Mouse (Mus musculus) c-Kit-positive CD71-positive TER-119-negative erythroid progenitor cells, embryonic 14.5 days (primary cell): ENCODE results near the gene Cpt1a.

Source experiments
- DNase-seq: peaks from one replicate; pipeline ENCODE4 v3.0.0-alpha.2; 2013; ENCODE audit warnings: low read depth

Cpt1a gene

GRCm38 (mm10) chr19:3325771-3326478 lies 3.8 kb downstream of the Cpt1a start:
- DNase-seq = no peak

DNA sequence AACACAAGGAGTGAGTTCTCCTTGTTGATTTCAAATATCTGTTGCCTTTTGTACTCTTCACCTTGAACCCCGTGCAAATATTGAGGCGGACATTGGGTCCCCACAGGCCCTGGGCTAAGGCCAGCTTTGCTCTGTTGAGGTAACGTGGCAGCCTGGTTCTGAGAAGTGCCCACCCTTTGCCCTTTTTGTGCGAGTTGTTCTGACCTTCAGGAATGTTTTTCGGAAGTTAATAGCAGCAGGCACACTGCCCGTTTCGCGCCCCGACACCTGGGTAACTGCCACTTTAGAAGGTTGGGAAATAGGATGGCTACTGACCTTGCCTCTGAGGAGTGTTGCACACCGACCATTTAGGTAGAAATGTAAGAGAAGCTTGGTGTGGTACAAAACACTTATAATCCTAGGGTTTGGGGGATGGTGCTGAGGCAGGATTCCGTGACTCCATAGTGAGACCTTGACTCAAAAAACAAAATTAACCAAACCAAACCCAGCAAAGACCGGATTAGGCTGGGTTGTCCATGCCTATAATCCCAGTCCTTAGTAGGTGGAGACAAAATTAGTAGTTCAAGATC lies 4.4 kb downstream of the Cpt1a start:
- no peak for DNase-seq

DNA sequence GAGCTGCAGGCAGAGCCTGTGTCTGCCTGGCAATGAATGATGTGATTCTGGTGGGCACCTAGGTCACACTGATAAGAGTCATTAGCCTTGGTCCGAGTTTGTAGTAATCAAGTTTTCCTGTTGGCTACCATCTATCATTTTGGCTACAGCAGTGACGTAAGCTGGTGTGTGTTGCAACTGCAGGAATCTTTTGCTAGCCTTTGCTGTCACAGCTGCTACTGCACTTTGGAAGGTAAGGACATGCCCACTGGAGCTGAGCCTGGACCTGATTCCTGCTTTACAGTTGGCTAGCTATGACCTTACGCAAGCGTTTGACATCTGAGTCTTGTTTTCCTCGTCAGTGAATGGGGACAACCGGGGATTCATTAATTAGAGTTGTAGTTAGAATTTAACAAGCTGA lies 11.1 kb downstream of the Cpt1a start:
- DNase-seq = no peak

DNA sequence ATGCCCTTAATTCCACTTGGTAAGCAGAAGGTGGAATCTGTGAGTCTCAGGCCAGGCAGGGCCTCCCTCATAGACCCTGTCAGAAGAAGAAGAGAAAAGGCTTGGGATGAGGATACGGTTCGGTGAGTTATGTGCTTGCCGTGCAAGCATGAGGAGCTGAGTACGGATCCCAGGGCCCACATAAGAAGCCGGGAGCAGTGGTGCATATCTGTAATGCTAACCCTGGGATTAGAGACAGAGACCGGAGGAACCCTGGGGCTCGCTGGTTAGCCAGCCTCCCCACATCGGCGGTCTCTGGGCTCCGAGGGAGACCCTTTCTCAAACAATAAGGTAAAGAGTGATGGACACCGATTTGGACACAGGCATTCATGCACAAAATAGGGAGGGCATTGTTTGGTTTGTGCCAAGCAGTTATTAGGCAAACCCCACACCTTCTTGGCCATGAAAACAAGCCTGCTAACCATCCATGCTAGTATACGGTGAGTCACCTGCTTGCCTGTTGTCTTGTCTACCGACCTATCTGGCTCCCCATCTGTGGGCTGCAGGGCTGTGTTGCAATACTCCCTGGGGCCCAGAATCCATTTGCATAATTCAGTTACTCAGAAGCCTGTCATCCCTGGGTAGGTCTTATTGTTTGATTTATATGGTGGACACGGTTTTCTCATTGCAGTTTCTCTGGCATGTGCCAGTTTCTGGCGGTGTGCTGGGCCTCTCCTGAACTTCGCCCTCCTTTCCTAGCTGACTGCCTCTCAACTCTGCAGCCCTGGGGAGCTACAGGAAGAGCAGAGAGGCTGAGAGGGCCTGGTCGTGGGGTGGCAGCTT lies 11.8 kb downstream of the Cpt1a start:
- DNase-seq = no peak

- DNase-seq = no peak
Measured at GRCm38 (mm10) chr19:3334550-3334949, 12.4 kb downstream of the Cpt1a start.

DNA sequence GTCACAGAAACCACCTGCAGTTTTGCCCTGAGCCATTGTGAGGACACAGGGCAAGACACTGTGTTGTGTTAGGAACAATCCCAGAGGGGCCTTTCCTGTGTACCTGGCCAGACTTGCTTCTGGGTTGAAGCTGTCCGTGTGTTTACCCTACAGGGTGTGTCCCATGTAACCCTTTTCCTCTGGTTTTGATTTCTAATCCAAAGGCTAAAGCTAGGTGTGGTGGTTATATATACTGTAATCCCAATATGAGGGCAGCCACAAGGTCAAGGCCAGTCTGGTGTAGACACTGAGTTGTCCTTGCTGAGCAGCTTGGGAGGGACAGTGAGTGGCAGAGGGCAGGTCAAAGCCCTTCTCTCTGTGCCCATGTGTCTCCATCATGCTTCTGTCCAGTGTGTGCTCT lies 13.8 kb downstream of the Cpt1a start:
- DNase-seq = no peak

- no peak for DNase-seq
Measured at GRCm38 (mm10) chr19:3336485-3337255, 14.5 kb downstream of the Cpt1a start.

- no peak for DNase-seq
Measured at GRCm38 (mm10) chr19:3339187-3339586, 17.1 kb downstream of the Cpt1a start.

DNA sequence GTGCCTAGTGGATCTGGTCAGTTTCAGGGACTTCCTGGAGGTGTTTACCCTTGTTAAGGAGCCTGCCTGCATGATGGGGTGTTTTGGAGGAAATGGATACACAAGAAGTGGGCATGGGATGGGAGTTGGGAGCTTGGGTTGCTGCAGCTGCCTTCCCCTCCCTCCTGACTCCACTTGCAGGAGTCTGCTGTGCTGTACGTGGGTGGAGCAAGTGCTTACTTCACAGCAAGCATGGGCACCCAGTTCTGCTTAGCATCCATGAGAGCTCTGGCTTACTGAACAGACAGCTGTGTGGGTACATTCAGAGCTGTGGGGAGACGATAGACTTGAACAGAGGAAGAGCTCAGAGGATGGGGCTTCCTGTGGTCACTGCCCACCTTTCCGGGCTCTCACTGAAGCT lies 18.9 kb downstream of the Cpt1a start:
- no peak for DNase-seq

- no peak for DNase-seq
Measured at GRCm38 (mm10) chr19:3343929-3344328, 21.8 kb downstream of the Cpt1a start.

DNA sequence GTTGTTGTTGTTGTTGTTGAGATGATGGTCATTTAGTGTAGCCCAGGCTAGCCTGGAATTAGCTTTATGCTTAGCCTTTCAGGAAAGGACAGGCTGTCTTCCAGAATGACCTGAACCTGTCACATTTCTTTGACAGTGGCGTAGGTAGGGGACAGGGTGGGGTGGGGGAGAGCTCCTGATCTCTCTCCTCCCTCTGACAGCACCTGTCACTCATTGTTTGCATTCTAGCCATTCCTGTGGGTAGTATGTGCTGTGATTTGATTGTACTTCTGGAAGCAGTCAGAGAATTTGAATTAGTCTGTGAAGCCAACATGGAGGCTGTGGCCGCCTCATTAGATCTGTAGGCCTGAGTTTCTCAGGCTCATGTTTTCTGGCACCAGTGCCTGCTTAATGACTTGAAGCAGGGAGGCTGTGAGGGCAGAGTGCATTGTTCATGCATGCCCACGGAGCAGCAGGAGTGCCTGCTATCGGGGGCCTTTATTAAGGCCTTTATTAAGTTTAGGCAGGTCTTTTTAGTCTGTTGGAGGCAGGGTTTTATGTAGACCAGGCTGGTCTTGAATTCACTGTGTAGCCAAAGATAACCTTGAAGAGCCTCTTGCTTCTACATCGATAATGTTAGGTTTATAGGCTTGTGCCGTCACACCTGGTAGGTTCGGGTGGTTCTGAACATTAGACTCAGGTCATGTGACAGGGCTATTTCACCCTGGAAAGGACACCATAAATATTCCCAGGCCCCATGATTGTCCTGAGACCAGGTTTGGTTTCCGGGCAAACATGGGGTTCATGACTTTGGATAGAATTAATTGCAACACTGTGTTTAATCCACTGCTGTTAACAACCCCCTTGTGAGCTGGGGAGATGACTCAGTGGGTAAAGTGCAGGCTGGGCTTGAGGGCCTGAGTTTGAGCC lies 22.8 kb downstream of the Cpt1a start:
- no peak for DNase-seq

DNA sequence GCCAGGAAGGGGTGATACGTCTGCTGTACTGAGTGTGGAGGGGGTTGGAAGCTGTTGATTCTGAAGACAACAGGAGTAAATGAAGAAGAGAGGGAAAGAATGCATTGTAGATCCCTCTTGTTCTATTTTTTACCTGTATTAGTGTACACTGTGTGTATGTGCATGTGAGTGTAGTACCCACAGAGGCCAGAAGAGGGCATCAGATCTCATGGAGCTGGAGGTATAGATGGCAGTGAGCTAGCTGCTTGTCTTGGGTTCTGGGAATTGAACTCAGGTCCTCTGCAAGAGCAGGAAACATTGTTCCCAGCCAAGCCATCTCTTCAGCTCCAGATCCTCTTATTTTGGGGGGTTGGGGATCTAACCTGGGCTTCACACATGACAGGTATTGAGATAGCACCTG lies 25.6 kb downstream of the Cpt1a start:
- DNase-seq = no peak

- no peak for DNase-seq
Measured at GRCm38 (mm10) chr19:3353415-3354111, 31.4 kb downstream of the Cpt1a start.

DNA sequence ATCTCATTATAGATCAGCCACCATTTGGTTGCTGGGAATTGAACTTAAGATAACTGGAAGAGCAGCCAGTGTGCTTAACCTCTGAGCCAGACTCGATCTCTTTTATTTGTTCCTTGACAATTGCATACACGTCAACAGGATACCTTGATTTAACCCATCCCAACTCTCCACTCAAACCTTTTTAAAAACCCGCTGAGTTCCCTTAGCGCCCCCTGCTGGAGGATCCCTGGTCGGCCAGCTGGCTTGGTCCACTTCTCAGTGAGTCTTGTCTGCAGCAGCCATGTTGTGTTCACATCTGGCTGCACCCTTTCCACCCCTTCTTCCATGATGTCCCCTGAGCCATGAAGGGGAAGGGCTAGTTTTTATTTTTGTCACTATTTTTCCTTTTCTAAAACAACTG lies 33.0 kb downstream of the Cpt1a start:
- DNase-seq = no peak

GRCm38 (mm10) chr19:3356516-3356915 lies 34.4 kb downstream of the Cpt1a start:
- no peak for DNase-seq

GRCm38 (mm10) chr19:3357620-3358019 lies 35.5 kb downstream of the Cpt1a start:
- DNase-seq = no peak

- DNase-seq = no peak
Measured at GRCm38 (mm10) chr19:3359841-3360588, 37.9 kb downstream of the Cpt1a start.

DNA sequence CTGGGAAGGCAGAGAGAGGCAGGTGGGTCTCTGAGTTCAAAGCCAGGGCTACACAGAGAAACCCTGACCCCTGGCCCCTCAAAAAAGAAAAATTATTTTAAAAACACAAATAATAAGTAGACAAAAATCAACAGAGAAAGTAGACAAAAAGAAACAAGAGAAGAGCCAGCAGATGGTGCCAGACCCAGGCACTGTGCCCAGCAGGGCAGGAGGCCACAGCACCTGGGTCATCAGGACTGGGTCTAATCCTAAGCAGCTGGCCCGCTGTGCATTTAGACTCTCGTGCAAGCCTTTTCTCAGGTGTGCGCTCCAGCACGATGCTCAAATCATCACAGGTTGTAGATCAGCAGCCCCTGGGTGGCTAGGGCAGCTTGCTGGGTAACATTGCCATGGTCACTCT lies 41.4 kb downstream of the Cpt1a start:
- DNase-seq = no peak

GRCm38 (mm10) chr19:3365089-3365488 lies 43.0 kb downstream of the Cpt1a start:
- no peak for DNase-seq

DNA sequence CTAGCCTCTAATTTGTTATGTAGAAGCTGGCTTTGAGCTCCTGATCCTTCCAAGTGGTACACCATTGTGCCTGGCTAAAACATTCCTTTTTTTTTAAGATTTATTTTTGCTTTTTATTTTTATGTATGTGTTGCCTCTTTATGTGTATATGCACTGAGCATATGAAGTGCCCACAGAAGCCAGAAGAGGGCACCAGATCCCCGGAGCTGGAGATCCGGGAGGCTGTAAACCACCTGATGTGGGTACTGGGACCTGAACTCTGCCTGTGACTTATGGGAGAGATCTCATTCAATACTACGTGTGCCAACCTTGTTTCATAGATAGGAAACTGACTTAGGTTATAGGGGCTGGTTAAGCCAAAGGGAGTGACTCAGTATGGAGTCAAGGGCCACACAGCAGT lies 46.1 kb downstream of the Cpt1a start:
- no peak for DNase-seq
